ENCODE assay signal across 21 mouse cellular contexts in the genomic region with DNA sequence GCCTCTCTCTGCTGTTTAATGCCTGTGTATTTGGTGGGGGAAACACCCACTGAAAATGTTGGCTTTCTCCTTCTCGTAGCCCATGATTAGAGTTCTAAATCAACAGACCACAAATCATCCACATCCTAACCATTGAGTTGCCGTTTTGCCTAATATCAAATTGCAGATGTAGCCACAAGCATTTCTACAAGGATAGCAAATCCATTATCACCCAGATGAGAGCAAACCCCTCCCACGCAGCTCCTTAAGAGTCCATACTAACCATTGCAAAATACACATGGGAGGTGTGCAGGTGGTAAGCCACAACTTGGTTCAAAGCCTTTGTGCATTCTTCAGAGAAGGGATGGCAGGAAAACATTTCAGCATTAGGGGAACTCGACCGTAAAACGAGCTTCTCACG. TPM values are rescaled to one million over a fixed set of nuclear protein-coding genes. Genes with fewer than 3 reads are reported as not detected.
"Had no signal": no experiment of that assay in that cellular context is flagged by ENCODE, and none has a peak within 500 bp of the region (broad histone marks: within the 10 kb centered on the region; RNA-seq: fewer than 3 reads in every experiment).

No protein-coding gene starts in this region.

- DNase-seq: kidney, adult 2 months; kidney, postnatal 25 days; lung, adult 2 months; right cerebral cortex, postnatal 25 days; thymus, postnatal 36 days had no signal

- ATAC-seq: intestine, embryonic 16.5 days; lung, postnatal 0 days; midbrain, embryonic 15.5 days had no signal

- H3K4me1 ChIP-seq: midbrain, embryonic 15.5 days; neural tube, embryonic 13.5 days had no signal

- H3K9me3 ChIP-seq: limb, embryonic 12.5 days; midbrain, embryonic 15.5 days; neural tube, embryonic 13.5 days had no signal

- H3K9ac ChIP-seq: limb, embryonic 12.5 days; midbrain, embryonic 15.5 days; neural tube, embryonic 13.5 days had no signal

- H3K4me2 ChIP-seq: limb, embryonic 12.5 days; midbrain, embryonic 11.5 days; midbrain, embryonic 15.5 days; neural tube, embryonic 13.5 days had no signal

- H3K27me3 ChIP-seq: limb, embryonic 12.5 days; midbrain, embryonic 15.5 days; neural tube, embryonic 13.5 days had no signal

- H3K4me3 ChIP-seq: layer of hippocampus, adult 2 months; limb, embryonic 12.5 days; midbrain, embryonic 15.5 days; neural tube, embryonic 13.5 days had no signal

- H3K36me3 ChIP-seq: limb, embryonic 12.5 days; midbrain, embryonic 15.5 days; neural tube, embryonic 13.5 days had no signal

- H3K27ac ChIP-seq: layer of hippocampus, adult 2 months; limb, embryonic 12.5 days; midbrain, embryonic 15.5 days; neural tube, embryonic 13.5 days had no signal

RNA-seq across cellular contexts. Expression of a gene that starts 0.5 kb away (rescaled TPM):
- total RNA-seq: layer of hippocampus, adult 2 months; layer of hippocampus, postnatal 10 days; left cerebral cortex, postnatal 36 days; liver, adult 2 months; megakaryocyte, adult 5-6 weeks; monocyte, adult 5-6 weeks had no signal
- polyA plus RNA-seq: intestine, embryonic 16.5 days; kidney, adult 2 months; kidney, embryonic 16.5 days; limb, embryonic 12.5 days; liver, adult 2 months; lung, adult 2 months; lung, postnatal 0 days; midbrain, embryonic 11.5 days; midbrain, embryonic 15.5 days; small intestine, adult 2 months; stomach, embryonic 16.5 days; thymus, postnatal 0 days had no signal

RNA-seq across cellular contexts. Expression of a gene that starts 21.2 kb away (rescaled TPM):
- total RNA-seq: layer of hippocampus, adult 2 months; layer of hippocampus, postnatal 10 days; left cerebral cortex, postnatal 36 days; liver, adult 2 months; megakaryocyte, adult 5-6 weeks; monocyte, adult 5-6 weeks had no signal
- polyA plus RNA-seq: intestine, embryonic 16.5 days; kidney, adult 2 months; kidney, embryonic 16.5 days; limb, embryonic 12.5 days; liver, adult 2 months; lung, adult 2 months; lung, postnatal 0 days; midbrain, embryonic 11.5 days; midbrain, embryonic 15.5 days; neural tube, embryonic 13.5 days; small intestine, adult 2 months; stomach, embryonic 16.5 days; thymus, postnatal 0 days had no signal
